Mouse (Mus musculus) MEL (cell line): ENCODE measurements around the gene Phospho1. TPM values are rescaled to one million over a fixed set of nuclear protein-coding genes. Genes with fewer than 3 reads are reported as not detected.

ENCODE experiments used
- DNase-seq: peaks from one replicate; pipeline ENCODE4 v3.0.0; 2011; ENCODE audit warnings: low read depth, low spot score
- H3K27ac ChIP-seq: 2 replicates; pipeline ENCODE4 v1.5.1; 2012; ENCODE audit warnings: low read depth, mild to moderate bottlenecking, control low read depth, low read length, moderate library complexity; ENCODE audit not compliant: control insufficient read depth
- H3K27me3 ChIP-seq, 2 experiments: fragments of 150-350 bp in 1 of 2; sonication (generic) in 1 of 2; 2 replicates each; pipeline ENCODE4 v1.6.1; 2012; ENCODE audit warnings: low read length in 2 of 2, mild to moderate bottlenecking in 2 of 2, improper control_type of control experiment in 1 of 2, moderate library complexity in 1 of 2; ENCODE audit not compliant: insufficient read depth in 2 of 2, control insufficient read depth in 1 of 2
- H3K36me3 ChIP-seq, 2 experiments: 2 replicates each; pipeline ENCODE4 v1.6.1; 2012 to 2014; ENCODE audit warnings: low read length in 2 of 2, improper control_type of control experiment in 1 of 2, inconsistent platforms in 1 of 2, mild to moderate bottlenecking in 1 of 2; ENCODE audit not compliant: insufficient read depth in 2 of 2, control insufficient read depth in 1 of 2
- H3K4me1 ChIP-seq, 2 experiments: fragments of 150-350 bp in 1 of 2; sonication (generic) in 1 of 2; 2 replicates each; pipeline ENCODE4 v1.6.1; 2012; ENCODE audit warnings: low read length in 2 of 2, improper control_type of control experiment in 1 of 2, mild to moderate bottlenecking in 1 of 2; ENCODE audit not compliant: insufficient read depth in 2 of 2, control insufficient read depth in 1 of 2
- H3K4me3 ChIP-seq, 2 experiments: fragments of 150-350 bp in 1 of 2; sonication (generic) in 1 of 2; 2 replicates each; pipeline ENCODE4 v1.5.1; 2012; ENCODE audit warnings: low read depth in 2 of 2, low read length in 2 of 2, mild to moderate bottlenecking in 2 of 2, moderate library complexity in 2 of 2, control low read depth in 1 of 2, improper control_type of control experiment in 1 of 2; ENCODE audit not compliant: control insufficient read depth in 1 of 2, insufficient read depth in 1 of 2
- H3K79me2 ChIP-seq: 2 replicates; pipeline ENCODE4 v1.6.1; 2012; ENCODE audit warnings: mild to moderate bottlenecking, low read length, moderate library complexity; ENCODE audit not compliant: control insufficient read depth, poor library complexity, insufficient read depth
- H3K9ac ChIP-seq: 2 replicates; pipeline ENCODE4 v1.6.1; 2012; ENCODE audit warnings: low read depth, mild to moderate bottlenecking, control low read depth, low read length, moderate library complexity; ENCODE audit not compliant: control insufficient read depth, poor library complexity, severe bottlenecking
- H3K9me3 ChIP-seq: fragments of 150-350 bp; sonication (generic); replicated peaks from 2 replicates; pipeline ENCODE4 v1.6.1; 2012; ENCODE audit warnings: mild to moderate bottlenecking, low read length, improper control_type of control experiment, moderate library complexity; ENCODE audit not compliant: insufficient read depth
- CHD1 ChIP-seq: IDR thresholded peaks from 2 replicates; pipeline ENCODE4 v1.6.1; 2012; ENCODE audit warnings: low read depth, mild to moderate bottlenecking, inconsistent platforms, low read length, improper control_type of control experiment
- CTCF ChIP-seq, 3 experiments: IDR thresholded peaks in 2 of 3; conservative IDR thresholded peaks in 1 of 3; 2 replicates each; pipeline ENCODE4 v1.5.1; 2011 to 2012; ENCODE audit warnings: low read length in 3 of 3, low read depth in 2 of 3, mild to moderate bottlenecking in 2 of 3, improper control_type of control experiment in 1 of 3, inconsistent platforms in 1 of 3, mixed read lengths in 1 of 3, moderate library complexity in 1 of 3; ENCODE audit not compliant: control insufficient read depth in 1 of 3, insufficient read depth in 1 of 3, poor library complexity in 1 of 3, severe bottlenecking in 1 of 3
- E2F4 ChIP-seq: IDR thresholded peaks from 2 replicates; pipeline ENCODE4 v1.6.1; 2011; ENCODE audit warnings: low read depth, low read length, improper control_type of control experiment, borderline replicate concordance
- ELF1 ChIP-seq: IDR thresholded peaks from 2 replicates; pipeline ENCODE4 v1.6.1; 2014; ENCODE audit warnings: low read depth, mild to moderate bottlenecking, inconsistent platforms, low read length, improper control_type of control experiment, moderate library complexity
- EP300 ChIP-seq, 2 experiments: IDR thresholded peaks; 2 replicates each; pipeline ENCODE4 v1.6.1; 2011; ENCODE audit warnings: improper control_type of control experiment in 2 of 2, low read length in 2 of 2, low read depth in 1 of 2, mild to moderate bottlenecking in 1 of 2
- ETS1 ChIP-seq: IDR thresholded peaks from 2 replicates; pipeline ENCODE4 v1.6.1; 2012; ENCODE audit warnings: low read depth, mild to moderate bottlenecking, inconsistent platforms, low read length, improper control_type of control experiment, moderate library complexity
- GABPA ChIP-seq: IDR thresholded peaks from 2 replicates; pipeline ENCODE4 v1.6.1; 2012; ENCODE audit warnings: low read depth, mild to moderate bottlenecking, inconsistent platforms, low read length, improper control_type of control experiment, moderate library complexity
- GATA1 ChIP-seq: IDR thresholded peaks from 2 replicates; pipeline ENCODE4 v1.6.1; 2011; ENCODE audit warnings: low read depth, low read length, improper control_type of control experiment
- HCFC1 ChIP-seq: IDR thresholded peaks from 2 replicates; pipeline ENCODE4 v1.6.1; 2012; ENCODE audit warnings: low read depth, mild to moderate bottlenecking, inconsistent platforms, low read length, improper control_type of control experiment, moderate library complexity
- KAT2A ChIP-seq: conservative IDR thresholded peaks from 2 replicates; pipeline ENCODE4 v1.6.1; 2012; ENCODE audit warnings: low read depth, low read length, improper control_type of control experiment, inconsistent platforms
- MAX ChIP-seq: IDR thresholded peaks from 2 replicates; pipeline ENCODE4 v1.6.1; 2011; ENCODE audit warnings: low read length, improper control_type of control experiment
- MEF2A ChIP-seq: IDR thresholded peaks from 2 replicates; pipeline ENCODE4 v1.6.1; 2014; ENCODE audit warnings: low read depth, mild to moderate bottlenecking, inconsistent platforms, low read length, improper control_type of control experiment; ENCODE audit not compliant: poor library complexity, insufficient replicate concordance, severe bottlenecking; ENCODE audit errors: extremely low read depth
- MXI1 ChIP-seq: IDR thresholded peaks from 2 replicates; pipeline ENCODE4 v1.6.1; 2011; ENCODE audit warnings: mild to moderate bottlenecking, low read depth, low read length, improper control_type of control experiment
- MYB ChIP-seq: IDR thresholded peaks from 2 replicates; pipeline ENCODE4 v1.6.1; 2011; ENCODE audit warnings: mild to moderate bottlenecking, low read depth, low read length, improper control_type of control experiment
- MYC ChIP-seq: IDR thresholded peaks from 2 replicates; pipeline ENCODE4 v1.6.1; 2011; ENCODE audit warnings: low read depth, mild to moderate bottlenecking, low read length, improper control_type of control experiment, moderate library complexity
- NELFE ChIP-seq: IDR thresholded peaks from 2 replicates; pipeline ENCODE4 v1.6.1; 2011; ENCODE audit warnings: low read depth, low read length, improper control_type of control experiment
- NRF1 ChIP-seq: IDR thresholded peaks from 2 replicates; pipeline ENCODE4 v1.6.1; 2014; ENCODE audit warnings: low read depth, mild to moderate bottlenecking, inconsistent platforms, low read length, improper control_type of control experiment, moderate library complexity; ENCODE audit not compliant: poor library complexity, insufficient read depth, severe bottlenecking
- POLR2A ChIP-seq, 2 experiments: IDR thresholded peaks; 2 replicates each; pipeline ENCODE4 v1.6.1; 2011 to 2012; ENCODE audit warnings: low read length in 2 of 2, mild to moderate bottlenecking in 2 of 2, control low read depth in 1 of 2, improper control_type of control experiment in 1 of 2, low read depth in 1 of 2, moderate library complexity in 1 of 2; ENCODE audit not compliant: control insufficient read depth in 1 of 2, insufficient read depth in 1 of 2, poor library complexity in 1 of 2
- POLR2AphosphoS2 ChIP-seq: IDR thresholded peaks from 2 replicates; pipeline ENCODE4 v1.6.1; 2011; ENCODE audit warnings: low read length, improper control_type of control experiment
- POLR2AphosphoS5 ChIP-seq: IDR thresholded peaks from 2 replicates; pipeline ENCODE4 v1.6.1; 2012; ENCODE audit warnings: low read depth, borderline replicate concordance, mild to moderate bottlenecking, inconsistent platforms, low read length, moderate library complexity, mixed read lengths
- RAD21 ChIP-seq: IDR thresholded peaks from 2 replicates; pipeline ENCODE4 v1.6.1; 2011; ENCODE audit warnings: mild to moderate bottlenecking, low read depth, low read length, improper control_type of control experiment
- RCOR1 ChIP-seq: IDR thresholded peaks from 2 replicates; pipeline ENCODE4 v1.6.1; 2012; ENCODE audit warnings: low read depth, mild to moderate bottlenecking, inconsistent platforms, low read length, improper control_type of control experiment
- SIN3A ChIP-seq: IDR thresholded peaks from 2 replicates; pipeline ENCODE4 v1.6.1; 2012; ENCODE audit warnings: low read length, improper control_type of control experiment, inconsistent platforms
- TAL1 ChIP-seq: IDR thresholded peaks from 2 replicates; pipeline ENCODE4 v1.6.1; 2012; ENCODE audit warnings: mild to moderate bottlenecking, inconsistent platforms, low read length, moderate library complexity, mixed read lengths
- TBP ChIP-seq: IDR thresholded peaks from 2 replicates; pipeline ENCODE4 v1.8.0; 2011; ENCODE audit warnings: low read depth, low read length, improper control_type of control experiment
- TCF12 ChIP-seq: IDR thresholded peaks from 2 replicates; pipeline ENCODE4 v1.6.1; 2014; ENCODE audit warnings: low read depth, mild to moderate bottlenecking, inconsistent platforms, low read length, improper control_type of control experiment, moderate library complexity
- UBTF ChIP-seq: IDR thresholded peaks from 2 replicates; pipeline ENCODE4 v1.6.1; 2012; ENCODE audit warnings: low read depth, mild to moderate bottlenecking, inconsistent platforms, low read length, improper control_type of control experiment, moderate library complexity, borderline replicate concordance; ENCODE audit not compliant: insufficient read depth
- USF1 ChIP-seq: IDR thresholded peaks from 2 replicates; pipeline ENCODE4 v1.6.1; 2014; ENCODE audit warnings: low read depth, mild to moderate bottlenecking, inconsistent platforms, low read length, improper control_type of control experiment, moderate library complexity
- USF2 ChIP-seq, 2 experiments: IDR thresholded peaks; 2 replicates each; pipeline ENCODE4 v1.6.1; 2011 to 2012; ENCODE audit warnings: improper control_type of control experiment in 2 of 2, low read length in 2 of 2, borderline replicate concordance in 1 of 2, inconsistent platforms in 1 of 2, low read depth in 1 of 2, mild to moderate bottlenecking in 1 of 2; ENCODE audit not compliant: insufficient read depth in 1 of 2
- ZC3H11A ChIP-seq: IDR thresholded peaks from 2 replicates; pipeline ENCODE4 v1.6.1; 2012; ENCODE audit warnings: low read depth, mild to moderate bottlenecking, inconsistent platforms, low read length, improper control_type of control experiment
- ZKSCAN1 ChIP-seq: IDR thresholded peaks from 2 replicates; pipeline ENCODE4 v1.6.1; 2012; ENCODE audit warnings: low read depth, mild to moderate bottlenecking, inconsistent platforms, low read length, improper control_type of control experiment, moderate library complexity
- ZMIZ1 ChIP-seq: IDR thresholded peaks from 2 replicates; pipeline ENCODE4 v1.6.1; 2012; ENCODE audit warnings: low read depth, mild to moderate bottlenecking, inconsistent platforms, low read length, improper control_type of control experiment, moderate library complexity
- ZNF384 ChIP-seq: IDR thresholded peaks from 2 replicates; pipeline ENCODE4 v1.6.1; 2012; ENCODE audit warnings: low read depth, mild to moderate bottlenecking, inconsistent platforms, low read length, improper control_type of control experiment
- polyA plus RNA-seq, 2 experiments: library from polyadenylated mRNA; stranded (reverse) in 1 of 2; unstranded in 1 of 2; fragments of >175 nt in 1 of 2; fragments of >200 nt in 1 of 2; gene quantifications; 2 replicates each; pipeline versions ENCODE4 v1.2.1 to v1.2.4; 2012; ENCODE audit warnings: low replicate concordance in 2 of 2, low read depth in 1 of 2; ENCODE audit not compliant: insufficient read length in 2 of 2, insufficient read depth in 1 of 2, missing spikeins in 1 of 2
- total RNA-seq: library from RNA; depleted of rRNA; stranded (reverse); fragments of 300-350 nt; gene quantifications from 2 replicates; pipeline ENCODE4 v1.2.3, GENCODE M21; 2012

The Phospho1 gene
- total and polyA plus RNA-seq, 3 experiments, result 15.4 to 76.0 TPM; not detected in 1

DNA sequence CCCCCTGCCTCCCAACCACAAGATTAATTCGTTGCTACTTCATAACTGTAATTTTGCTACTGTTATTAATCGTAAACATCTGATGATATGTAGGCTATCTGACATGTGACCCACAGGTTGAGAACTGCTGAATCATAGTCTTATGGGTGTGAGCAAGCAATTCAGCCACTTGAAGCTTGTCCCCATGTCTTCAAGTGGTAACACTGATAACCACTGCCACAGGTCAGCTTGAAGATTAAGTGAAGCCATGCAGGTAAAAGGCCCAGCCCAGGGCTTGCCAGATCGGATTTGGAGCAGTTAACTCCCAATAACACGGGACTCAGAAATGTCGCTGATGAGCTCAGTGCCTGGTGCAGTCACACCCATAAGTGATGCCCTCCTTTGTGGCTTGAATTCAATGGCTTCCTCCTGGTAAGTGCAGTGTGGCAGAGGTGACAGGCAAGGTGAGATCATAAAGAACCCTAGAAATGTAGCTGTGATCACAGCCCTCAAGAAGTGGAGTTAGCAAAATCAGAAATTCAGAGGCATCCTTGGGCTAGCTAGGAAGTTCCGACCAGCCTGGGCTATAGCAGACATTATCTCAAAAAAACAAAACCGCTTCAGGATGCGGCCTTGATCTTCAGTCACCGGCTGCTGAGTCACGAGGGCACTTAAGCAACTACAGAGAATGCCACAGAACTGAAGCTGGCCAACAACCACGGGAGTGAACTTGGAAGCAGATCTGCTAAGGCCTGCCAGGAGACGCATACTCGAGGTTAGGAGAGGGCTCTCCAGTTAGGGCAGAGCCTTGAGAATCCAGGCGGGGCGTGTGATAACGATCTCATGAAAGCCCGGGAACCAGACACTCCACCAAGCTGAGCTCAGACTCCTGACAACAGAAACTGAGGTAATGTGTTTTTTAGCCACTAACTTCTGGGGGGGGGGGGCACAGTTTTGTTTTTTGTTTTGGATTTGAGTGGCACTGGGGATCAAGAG lies 46.7 kb upstream of the Phospho1 start:
- no peaks in the 10 kb centered on the region for H3K27me3 ChIP-seq
- H3K9me3 ChIP-seq, result no peaks in the 10 kb centered on the region
- peak overlapping the region; percentile 90 for H3K27ac ChIP-seq
- DNase-seq, result peak; percentile 94
- H3K79me2 ChIP-seq, result no peaks in the 10 kb centered on the region
- peaks cover 24 to 29% of the 10 kb centered on the region in 2 experiments for H3K4me1 ChIP-seq
- H3K9ac ChIP-seq, result peak overlapping the region; percentile 55
- peaks cover 0 to 24% of the 10 kb centered on the region in 2 experiments; a peak in 2 of 4 replicates for H3K36me3 ChIP-seq
- peak overlapping the region; percentile 11 to 17 for H3K4me3 ChIP-seq
- TF ChIP-seq POLR2AphosphoS5 (no peak), MEF2A (no peak), USF1 (peak; percentile 89), SIN3A (peak; percentile 76), ELF1 (0 out of 2 replicates have a peak, but pooled peaks have one; percentile 32), POLR2AphosphoS2 (peak; percentile 74), MYC (peak; percentile 83), MYB (peak; percentile 94), UBTF (no peak), ZMIZ1 (0 out of 2 replicates have a peak, but pooled peaks have one; percentile 39), ZNF384 (peak; percentile 33; the same call in 1 of the 2 replicates), NRF1 (peak; percentile 29; the same call in 1 of the 2 replicates), EP300 (IDR thresholded peaks at IDR 0.05; ENCODE audit: low read depth in 1 of 2, low read length in 2 of 2) (peak; percentile 83 to 91), ETS1 (peak; percentile 89), ZC3H11A (no peak; the same call in 1 of the 2 replicates), E2F4 (peak; percentile 71; the same call in 1 of the 2 replicates), CTCF (IDR thresholded peaks at IDR 0.05 in 2 of 3, conservative IDR thresholded peaks at IDR 0.05 in 1 of 3; ENCODE audit: control insufficient read depth in 1 of 3, insufficient read depth in 1 of 3, low read depth in 2 of 3, low read length in 3 of 3, poor library complexity in 1 of 3, severe bottlenecking in 1 of 3) (no peak), KAT2A (peak; percentile 52), TAL1 (peak; percentile 40; the same call in 1 of the 2 replicates), TBP (peak; percentile 87), POLR2A (IDR thresholded peaks at IDR 0.05; ENCODE audit: control insufficient read depth in 1 of 2, insufficient read depth in 1 of 2, low read depth in 1 of 2, low read length in 2 of 2, poor library complexity in 1 of 2) (peak; percentile 29 to 74; a peak in 1 of 4 replicates), MAX (peak; percentile 90), HCFC1 (peak; percentile 57; the same call in 1 of the 2 replicates), RCOR1 (peak; percentile 46; the same call in 1 of the 2 replicates), CHD1 (peak; percentile 82; the same call in 1 of the 2 replicates), GATA1 (peak; percentile 59), GABPA (peak; percentile 90), RAD21 (no peak; the same call in 1 of the 2 replicates), MXI1 (peak; percentile 84), NELFE (peak; percentile 61), ZKSCAN1 (0 out of 2 replicates have a peak, but pooled peaks have one; percentile 48), USF2 (IDR thresholded peaks at IDR 0.05; ENCODE audit: borderline replicate concordance in 1 of 2, insufficient read depth in 1 of 2, low read depth in 1 of 2, low read length in 2 of 2) (0 out of 4 replicates have a peak, but pooled peaks of 1 of the 2 experiments have one; percentile 47), TCF12 (peak; percentile 80)
